Mouse (Mus musculus) MEL (cell line): ENCODE results near the gene Tmem256. TPM values are rescaled to one million over a fixed set of nuclear protein-coding genes. Genes with fewer than 3 reads are reported as not detected.

ENCODE experiments used
- DNase-seq: peaks from one replicate; pipeline ENCODE4 v3.0.0; 2011; ENCODE audit warnings: low read depth, low spot score
- H3K27ac ChIP-seq: 2 replicates; pipeline ENCODE4 v1.5.1; 2012; ENCODE audit warnings: low read depth, mild to moderate bottlenecking, control low read depth, low read length, moderate library complexity; ENCODE audit not compliant: control insufficient read depth
- H3K27me3 ChIP-seq, 2 experiments: fragments of 150-350 bp in 1 of 2; sonication (generic) in 1 of 2; 2 replicates each; pipeline ENCODE4 v1.6.1; 2012; ENCODE audit warnings: low read length in 2 of 2, mild to moderate bottlenecking in 2 of 2, improper control_type of control experiment in 1 of 2, moderate library complexity in 1 of 2; ENCODE audit not compliant: insufficient read depth in 2 of 2, control insufficient read depth in 1 of 2
- H3K36me3 ChIP-seq, 2 experiments: 2 replicates each; pipeline ENCODE4 v1.6.1; 2012 to 2014; ENCODE audit warnings: low read length in 2 of 2, improper control_type of control experiment in 1 of 2, inconsistent platforms in 1 of 2, mild to moderate bottlenecking in 1 of 2; ENCODE audit not compliant: insufficient read depth in 2 of 2, control insufficient read depth in 1 of 2
- H3K4me1 ChIP-seq, 2 experiments: fragments of 150-350 bp in 1 of 2; sonication (generic) in 1 of 2; 2 replicates each; pipeline ENCODE4 v1.6.1; 2012; ENCODE audit warnings: low read length in 2 of 2, improper control_type of control experiment in 1 of 2, mild to moderate bottlenecking in 1 of 2; ENCODE audit not compliant: insufficient read depth in 2 of 2, control insufficient read depth in 1 of 2
- H3K4me3 ChIP-seq, 2 experiments: fragments of 150-350 bp in 1 of 2; sonication (generic) in 1 of 2; 2 replicates each; pipeline ENCODE4 v1.5.1; 2012; ENCODE audit warnings: low read depth in 2 of 2, low read length in 2 of 2, mild to moderate bottlenecking in 2 of 2, moderate library complexity in 2 of 2, control low read depth in 1 of 2, improper control_type of control experiment in 1 of 2; ENCODE audit not compliant: control insufficient read depth in 1 of 2, insufficient read depth in 1 of 2
- H3K79me2 ChIP-seq: 2 replicates; pipeline ENCODE4 v1.6.1; 2012; ENCODE audit warnings: mild to moderate bottlenecking, low read length, moderate library complexity; ENCODE audit not compliant: control insufficient read depth, poor library complexity, insufficient read depth
- H3K9ac ChIP-seq: 2 replicates; pipeline ENCODE4 v1.6.1; 2012; ENCODE audit warnings: low read depth, mild to moderate bottlenecking, control low read depth, low read length, moderate library complexity; ENCODE audit not compliant: control insufficient read depth, poor library complexity, severe bottlenecking
- H3K9me3 ChIP-seq: fragments of 150-350 bp; sonication (generic); replicated peaks from 2 replicates; pipeline ENCODE4 v1.6.1; 2012; ENCODE audit warnings: mild to moderate bottlenecking, low read length, improper control_type of control experiment, moderate library complexity; ENCODE audit not compliant: insufficient read depth
- CHD2 ChIP-seq: IDR thresholded peaks from 2 replicates; pipeline ENCODE4 v1.6.1; 2011; ENCODE audit warnings: low read length, improper control_type of control experiment
- GATA1 ChIP-seq: IDR thresholded peaks from 2 replicates; pipeline ENCODE4 v1.6.1; 2011; ENCODE audit warnings: low read depth, low read length, improper control_type of control experiment
- HCFC1 ChIP-seq: IDR thresholded peaks from 2 replicates; pipeline ENCODE4 v1.6.1; 2012; ENCODE audit warnings: low read depth, mild to moderate bottlenecking, inconsistent platforms, low read length, improper control_type of control experiment, moderate library complexity
- KAT2A ChIP-seq: conservative IDR thresholded peaks from 2 replicates; pipeline ENCODE4 v1.6.1; 2012; ENCODE audit warnings: low read depth, low read length, improper control_type of control experiment, inconsistent platforms
- MAFK ChIP-seq: IDR thresholded peaks from 2 replicates; pipeline ENCODE4 v1.6.1; 2011; ENCODE audit warnings: low read depth, mild to moderate bottlenecking, low read length, improper control_type of control experiment, borderline replicate concordance
- MEF2A ChIP-seq: IDR thresholded peaks from 2 replicates; pipeline ENCODE4 v1.6.1; 2014; ENCODE audit warnings: low read depth, mild to moderate bottlenecking, inconsistent platforms, low read length, improper control_type of control experiment; ENCODE audit not compliant: poor library complexity, insufficient replicate concordance, severe bottlenecking; ENCODE audit errors: extremely low read depth
- MYB ChIP-seq: IDR thresholded peaks from 2 replicates; pipeline ENCODE4 v1.6.1; 2011; ENCODE audit warnings: mild to moderate bottlenecking, low read depth, low read length, improper control_type of control experiment
- MYC ChIP-seq: IDR thresholded peaks from 2 replicates; pipeline ENCODE4 v1.6.1; 2011; ENCODE audit warnings: low read depth, mild to moderate bottlenecking, low read length, improper control_type of control experiment, moderate library complexity
- NRF1 ChIP-seq: IDR thresholded peaks from 2 replicates; pipeline ENCODE4 v1.6.1; 2014; ENCODE audit warnings: low read depth, mild to moderate bottlenecking, inconsistent platforms, low read length, improper control_type of control experiment, moderate library complexity; ENCODE audit not compliant: poor library complexity, insufficient read depth, severe bottlenecking
- POLR2A ChIP-seq, 2 experiments: IDR thresholded peaks; 2 replicates each; pipeline ENCODE4 v1.6.1; 2011 to 2012; ENCODE audit warnings: low read length in 2 of 2, mild to moderate bottlenecking in 2 of 2, control low read depth in 1 of 2, improper control_type of control experiment in 1 of 2, low read depth in 1 of 2, moderate library complexity in 1 of 2; ENCODE audit not compliant: control insufficient read depth in 1 of 2, insufficient read depth in 1 of 2, poor library complexity in 1 of 2
- POLR2AphosphoS5 ChIP-seq: IDR thresholded peaks from 2 replicates; pipeline ENCODE4 v1.6.1; 2012; ENCODE audit warnings: low read depth, borderline replicate concordance, mild to moderate bottlenecking, inconsistent platforms, low read length, moderate library complexity, mixed read lengths
- RCOR1 ChIP-seq: IDR thresholded peaks from 2 replicates; pipeline ENCODE4 v1.6.1; 2012; ENCODE audit warnings: low read depth, mild to moderate bottlenecking, inconsistent platforms, low read length, improper control_type of control experiment
- SMC3 ChIP-seq: IDR thresholded peaks from 2 replicates; pipeline ENCODE4 v1.6.1; 2011; ENCODE audit warnings: low read depth, low read length, improper control_type of control experiment
- TBP ChIP-seq: IDR thresholded peaks from 2 replicates; pipeline ENCODE4 v1.8.0; 2011; ENCODE audit warnings: low read depth, low read length, improper control_type of control experiment
- UBTF ChIP-seq: IDR thresholded peaks from 2 replicates; pipeline ENCODE4 v1.6.1; 2012; ENCODE audit warnings: low read depth, mild to moderate bottlenecking, inconsistent platforms, low read length, improper control_type of control experiment, moderate library complexity, borderline replicate concordance; ENCODE audit not compliant: insufficient read depth
- USF2 ChIP-seq, 2 experiments: IDR thresholded peaks; 2 replicates each; pipeline ENCODE4 v1.6.1; 2011 to 2012; ENCODE audit warnings: improper control_type of control experiment in 2 of 2, low read length in 2 of 2, borderline replicate concordance in 1 of 2, inconsistent platforms in 1 of 2, low read depth in 1 of 2, mild to moderate bottlenecking in 1 of 2; ENCODE audit not compliant: insufficient read depth in 1 of 2
- ZKSCAN1 ChIP-seq: IDR thresholded peaks from 2 replicates; pipeline ENCODE4 v1.6.1; 2012; ENCODE audit warnings: low read depth, mild to moderate bottlenecking, inconsistent platforms, low read length, improper control_type of control experiment, moderate library complexity
- ZMIZ1 ChIP-seq: IDR thresholded peaks from 2 replicates; pipeline ENCODE4 v1.6.1; 2012; ENCODE audit warnings: low read depth, mild to moderate bottlenecking, inconsistent platforms, low read length, improper control_type of control experiment, moderate library complexity
- polyA plus RNA-seq, 2 experiments: library from polyadenylated mRNA; stranded (reverse) in 1 of 2; unstranded in 1 of 2; fragments of >175 nt in 1 of 2; fragments of >200 nt in 1 of 2; gene quantifications; 2 replicates each; pipeline versions ENCODE4 v1.2.1 to v1.2.4; 2012; ENCODE audit warnings: low replicate concordance in 2 of 2, low read depth in 1 of 2; ENCODE audit not compliant: insufficient read length in 2 of 2, insufficient read depth in 1 of 2, missing spikeins in 1 of 2
- total RNA-seq: library from RNA; depleted of rRNA; stranded (reverse); fragments of 300-350 nt; gene quantifications from 2 replicates; pipeline ENCODE4 v1.2.3, GENCODE M21; 2012

Tmem256 gene
- total and polyA plus RNA-seq, 3 experiments, result 181 to 190 TPM; not detected in 1

GRCm38 (mm10) chr11:69795168-69795982 is 42.9 kb upstream of the Tmem256 start, which contains the start of gene Chrnb1 (continued):
- 0 out of 2 replicates have a peak, but pooled peaks have one; percentile 6 for TF ChIP-seq RCOR1

GRCm38 (mm10) chr11:69795983-69796435 is 42.3 kb upstream of the Tmem256 start:
- Histone ChIP-seq H3K9me3 (no peaks in the 10 kb centered on the region), H3K9ac (0 out of 2 replicates have a peak overlapping the region, but pooled peaks have one; percentile 31), H3K36me3 (peaks cover 0 to 11% of the 10 kb centered on the region in 2 experiments; a peak in 2 of 4 replicates), H3K4me3 (peak overlapping the region; percentile 69 to 88), H3K4me1 (peaks cover 5 to 10% of the 10 kb centered on the region in 2 experiments), H3K79me2 (peaks cover 3% of the 10 kb centered on the region; the same call in 1 of the 2 replicates), H3K27me3 (no peaks in the 10 kb centered on the region), H3K27ac (no peak overlapping the region)
- no peak for DNase-seq
- TF ChIP-seq GATA1 (no peak), NRF1 (no peak), MAFK (no peak), ZMIZ1 (no peak), MEF2A (no peak), TBP (no peak), CHD2 (no peak), SMC3 (no peak), UBTF (no peak), MYB (no peak), ZKSCAN1 (no peak), HCFC1 (no peak), KAT2A (no peak), POLR2A (IDR thresholded peaks at IDR 0.05; ENCODE audit: control insufficient read depth in 1 of 2, insufficient read depth in 1 of 2, low read depth in 1 of 2, low read length in 2 of 2, poor library complexity in 1 of 2) (no peak; a peak in 1 of 4 replicates), MYC (no peak), USF2 (IDR thresholded peaks at IDR 0.05; ENCODE audit: borderline replicate concordance in 1 of 2, insufficient read depth in 1 of 2, low read depth in 1 of 2, low read length in 2 of 2) (no peak), POLR2AphosphoS5 (no peak)
